Mouse (Mus musculus): ENCODE measurements around the gene Ankzf1. TPM values are rescaled to one million over a fixed set of nuclear protein-coding genes. Genes with fewer than 3 reads are reported as not detected.

The Ankzf1 gene
- polyA plus RNA-seq, 1 experiment: 39.1 TPM

Other genes with a start within 250 kb of the Ankzf1 start
- 0.16 and 0.21 TPM in 2 replicates for gene Ihh, start 240.5 kb upstream of the Ankzf1 start, polyA plus RNA-seq (2012; rRNA removed)
- 3.4 and 4.3 TPM in 2 replicates for gene Nhej1, start 67.0 kb upstream of the Ankzf1 start, polyA plus RNA-seq (2012; rRNA removed)
- 0.91 and 1.2 TPM in 2 replicates for gene Slc23a3, start 58.3 kb upstream of the Ankzf1 start, polyA plus RNA-seq (2012; rRNA removed)
- gene Cnppd1, start 49.4 kb upstream of the Ankzf1 start, polyA plus RNA-seq (2012; rRNA removed): 50.8 and 51.7 TPM in 2 replicates
- gene Retreg2, start 49.4 kb upstream of the Ankzf1 start, polyA plus RNA-seq (2012; rRNA removed): 60.5 and 61.5 TPM in 2 replicates
- 37.7 and 45.2 TPM in 2 replicates for gene Zfand2b, start 23.5 kb upstream of the Ankzf1 start, polyA plus RNA-seq (2012; rRNA removed)
- gene Abcb6, start 11.8 kb upstream of the Ankzf1 start, polyA plus RNA-seq (2012; rRNA removed): 11.2 and 13.4 TPM in 2 replicates
- 30.4 and 36.3 TPM in 2 replicates for gene Atg9a, start within 50 bp of the Ankzf1 start, polyA plus RNA-seq (2012; rRNA removed)
- 28.9 and 33.6 TPM in 2 replicates for gene Glb1l, start 18.7 kb downstream of the Ankzf1 start, polyA plus RNA-seq (2012; rRNA removed)
- gene Stk16, start 18.7 kb downstream of the Ankzf1 start, polyA plus RNA-seq (2012; rRNA removed): 149 and 188 TPM in 2 replicates
- gene Tuba4a, start 27.7 kb downstream of the Ankzf1 start, polyA plus RNA-seq (2012; rRNA removed): 29.2 and 60.9 TPM in 2 replicates
- gene A630095N17Rik, start 40.0 kb downstream of the Ankzf1 start, polyA plus RNA-seq (2012; rRNA removed): not detected in 2 replicates
- 34.6 and 37.8 TPM in 2 replicates for gene Dnajb2, start 44.3 kb downstream of the Ankzf1 start, polyA plus RNA-seq (2012; rRNA removed)
- 0.40 and 0.65 TPM in 2 replicates for gene Ptprn, start 72.4 kb downstream of the Ankzf1 start, polyA plus RNA-seq (2012; rRNA removed)
- gene Resp18, start 86.3 kb downstream of the Ankzf1 start, polyA plus RNA-seq (2012; rRNA removed): 0.31 and 0.52 TPM in 2 replicates
- 106 and 124 TPM in 2 replicates for gene Dnpep, start 125.8 kb downstream of the Ankzf1 start, polyA plus RNA-seq (2012; rRNA removed)
- 1,825 and 2,682 TPM in 2 replicates for gene Des, start 168.2 kb downstream of the Ankzf1 start, polyA plus RNA-seq (2012; rRNA removed)
- 91.1 and 102 TPM in 2 replicates for gene Speg, start 183.1 kb downstream of the Ankzf1 start, polyA plus RNA-seq (2012; rRNA removed)
- gene Gmppa, start 243.8 kb downstream of the Ankzf1 start, polyA plus RNA-seq (2012; rRNA removed): 140 and 188 TPM in 2 replicates